Mouse (Mus musculus): Measurements from ENCODE around the gene Mepe. TPM values are rescaled to one million over a fixed set of nuclear protein-coding genes. Genes with fewer than 3 reads are reported as not detected.

Mepe gene
- polyA plus RNA-seq, 1 experiment from 2014 or later: not detected

- WGBS (ENCODE audit: insufficient replicate concordance): 75% methylated on average over 16 of the region's 16 CpGs
- Histone ChIP-seq H3K9ac (no peak overlapping the region), H3K27ac (no peak overlapping the region), H3K4me2 (no peak overlapping the region), H3K27me3 (no peaks in the 10 kb centered on the region), H3K36me3 (no peaks in the 10 kb centered on the region), H3K4me1 (replicated peaks) (no peaks in the 10 kb centered on the region), H3K9me3 (replicated peaks) (no peaks in the 10 kb centered on the region), H3K4me3 (replicated peaks) (no peak overlapping the region)
- DNase-seq: no peak
- ATAC-seq (ENCODE audit: low read depth): no peak
Measured at GRCm38 (mm10) chr5:104385521-104385920, 60.4 kb downstream of the Mepe start.

- 65% methylated on average over 5 of the region's 5 CpGs for WGBS (ENCODE audit: insufficient replicate concordance)
- no peaks in the 10 kb centered on the region for H3K4me1 ChIP-seq (replicated peaks)
- H3K9ac ChIP-seq: no peak overlapping the region
- no peaks in the 10 kb centered on the region for H3K27me3 ChIP-seq
- no peak for DNase-seq
- H3K36me3 ChIP-seq: no peaks in the 10 kb centered on the region
- no peaks in the 10 kb centered on the region for H3K9me3 ChIP-seq (replicated peaks)
- H3K4me2 ChIP-seq: no peak overlapping the region
- H3K4me3 ChIP-seq (replicated peaks): no peak overlapping the region
- no peak overlapping the region for H3K27ac ChIP-seq
- ATAC-seq (ENCODE audit: low read depth): no peak
Measured at GRCm38 (mm10) chr5:104386908-104387307, 61.8 kb downstream of the Mepe start.

Small RNA genes within 50 kb of the gene (microRNA-seq; reads per million reads assigned to microRNA genes)
- not detected for gene Gm23616

Other genes starting within 250 kb of the Mepe start
- gene Gm17660, start 247.7 kb upstream of the Mepe start, polyA plus RNA-seq (2015; fragmentation: Nextera tagmentation; extraction: Ambion mirVana): not detected in 2 replicates
- 2.0 TPM in 2 replicates for gene Sparcl1, start 211.6 kb upstream of the Mepe start, polyA plus RNA-seq (2015; fragmentation: Nextera tagmentation; extraction: Ambion mirVana)
- gene Dspp, start 154.6 kb upstream of the Mepe start, polyA plus RNA-seq (2015; fragmentation: Nextera tagmentation; extraction: Ambion mirVana): not detected in 2 replicates
- not detected in 2 replicates for gene Dmp1, start 122.7 kb upstream of the Mepe start, polyA plus RNA-seq (2015; fragmentation: Nextera tagmentation; extraction: Ambion mirVana)
- gene Ibsp, start 26.2 kb upstream of the Mepe start, polyA plus RNA-seq (2015; fragmentation: Nextera tagmentation; extraction: Ambion mirVana): not detected in 2 replicates
- gene Spp1, start 109.8 kb downstream of the Mepe start, polyA plus RNA-seq (2015; fragmentation: Nextera tagmentation; extraction: Ambion mirVana): 2.4 and 3.6 TPM in 2 replicates
- gene Pkd2, start 134.1 kb downstream of the Mepe start, polyA plus RNA-seq (2015; fragmentation: Nextera tagmentation; extraction: Ambion mirVana): 0.96 and 1.3 TPM in 2 replicates
- 3.0 and 3.1 TPM in 2 replicates for gene BC005561, start 183.0 kb downstream of the Mepe start, polyA plus RNA-seq (2015; fragmentation: Nextera tagmentation; extraction: Ambion mirVana)